Mouse (Mus musculus) right cerebral cortex, adult 2 months (tissue): ENCODE data around the gene Ccl19.
"Not testable (repeated sequence)": the region's sequence is repeated elsewhere in the genome, so short reads cannot be mapped to it uniquely, and the experiment has no call there.

Experiments
- DNase-seq, 2 experiments: peaks; one replicate each; pipeline ENCODE4 v3.0.0; 2021 to 2022; ENCODE audit warnings: low spot score in 2 of 2

The Ccl19 gene

GRCm38 (mm10) chr4:42756477-42756876 is at the start of gene Ccl19:
Gene Ccl19, minus strand, starts transcription at chr4:42756577.
- DNase-seq: not testable (repeated sequence)

DNA sequence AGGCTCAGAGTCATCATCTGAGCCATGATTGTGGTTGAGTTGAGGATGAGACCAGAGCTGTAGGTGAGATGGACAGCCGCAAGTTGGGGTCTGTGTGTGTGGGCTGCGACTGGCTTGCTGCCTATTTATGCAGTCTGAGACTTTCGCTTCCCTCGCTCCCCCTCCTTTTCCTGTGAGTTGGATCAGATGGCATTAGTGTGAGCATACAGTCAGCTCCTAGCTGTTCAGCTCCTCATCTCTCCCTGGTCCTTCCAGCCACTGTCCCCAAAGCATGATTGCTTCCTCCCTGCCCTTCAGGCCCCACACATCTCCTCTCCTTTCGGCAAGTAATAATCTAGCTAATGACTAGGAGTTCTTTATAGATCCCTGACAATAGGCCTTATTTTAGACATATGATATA is 17.5 kb upstream of the Ccl19 start, which contains the start of gene Ccl21a:
Gene Ccl21a (minus strand): TSS at position 101 of the 400 bp plus-strand sequence.
- DNase-seq: not testable (repeated sequence)

DNA sequence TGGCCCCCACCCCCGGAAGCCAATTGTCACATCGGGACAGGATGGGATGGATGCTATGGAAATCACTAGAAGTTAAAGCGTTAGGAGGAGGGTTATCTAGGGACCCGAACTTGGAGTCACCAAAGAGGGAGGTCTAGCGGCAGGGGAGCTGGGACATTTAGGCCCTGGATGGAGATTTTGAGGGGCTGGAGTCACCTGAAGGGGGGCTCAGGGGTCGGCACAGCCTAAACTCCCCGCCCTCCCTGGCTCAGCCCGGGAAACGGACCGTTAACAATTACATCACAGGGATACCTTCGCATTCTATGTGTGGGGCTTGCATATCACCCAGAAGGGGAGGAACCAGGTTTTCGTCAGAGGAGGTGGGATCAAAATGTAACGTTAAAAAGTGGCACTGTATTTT is 21.1 kb downstream of the Ccl19 start, which contains the start of gene 4930578G10Rik:
Gene 4930578G10Rik (plus strand): TSS at position 301 of the 400 bp plus-strand sequence.
- not testable (repeated sequence) for DNase-seq
